Mouse (Mus musculus): ENCODE results near the gene Nbl1.

Gene Nbl1

DNA sequence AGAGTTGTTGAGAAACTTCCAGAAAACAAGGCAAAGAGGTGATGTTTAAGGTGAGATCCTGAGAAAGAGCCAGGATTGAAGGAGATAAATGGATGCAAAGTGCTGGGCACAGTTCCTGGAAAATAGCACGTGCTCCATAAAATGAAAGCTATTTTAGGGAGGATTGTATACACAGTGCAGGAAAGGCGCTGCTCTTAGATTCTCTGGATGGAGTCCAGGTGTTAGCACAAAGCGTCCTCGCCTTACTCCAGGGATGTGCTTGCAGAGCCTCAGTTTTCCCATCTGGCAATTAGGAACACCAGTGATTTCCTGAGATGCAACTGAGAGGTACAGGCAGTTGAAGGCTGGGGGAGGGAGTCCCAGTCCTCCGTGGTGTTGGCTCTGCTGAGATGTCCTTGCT lies 3.4 kb upstream of the Nbl1 start:
- DNase-seq, result no peak

DNA sequence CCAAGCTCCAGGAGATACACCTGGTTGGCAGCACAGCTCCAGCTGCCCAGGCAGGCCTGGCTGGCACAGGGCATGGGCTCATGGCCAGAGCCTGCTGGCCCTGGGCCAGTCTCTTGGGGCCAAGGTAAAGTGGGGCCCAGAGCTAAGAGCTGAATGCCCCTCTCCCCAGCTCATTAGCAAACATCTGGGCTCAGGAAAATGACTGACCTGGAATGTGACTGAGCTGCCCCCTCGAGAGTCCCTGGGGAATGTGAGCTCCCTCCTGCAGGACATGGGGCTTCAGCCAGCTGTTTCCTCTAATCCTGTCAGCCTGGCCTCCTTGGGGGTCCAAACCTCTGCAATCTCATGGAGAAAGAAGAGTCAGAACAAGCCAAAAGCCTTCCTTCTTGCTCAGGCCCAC lies 2.6 kb upstream of the Nbl1 start:
- no peak for DNase-seq

DNA sequence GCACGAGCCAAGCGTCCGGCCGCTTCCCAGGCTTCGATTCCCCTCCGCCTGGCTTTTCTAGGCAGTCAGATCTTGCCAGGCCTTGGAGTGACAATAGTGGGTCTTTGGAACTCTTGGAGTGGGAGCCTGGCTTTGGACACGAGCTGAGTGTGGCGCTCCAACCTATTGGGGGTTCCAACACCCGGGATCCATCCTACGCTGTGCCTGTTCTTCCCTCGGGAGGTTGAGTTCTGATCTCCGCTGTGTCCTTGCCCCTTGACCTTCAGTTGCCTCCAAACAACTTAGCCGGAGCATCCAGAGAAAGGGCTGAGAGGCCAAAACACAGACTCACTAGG lies 370 bp upstream of the Nbl1 start:
- no peak for DNase-seq

DNA sequence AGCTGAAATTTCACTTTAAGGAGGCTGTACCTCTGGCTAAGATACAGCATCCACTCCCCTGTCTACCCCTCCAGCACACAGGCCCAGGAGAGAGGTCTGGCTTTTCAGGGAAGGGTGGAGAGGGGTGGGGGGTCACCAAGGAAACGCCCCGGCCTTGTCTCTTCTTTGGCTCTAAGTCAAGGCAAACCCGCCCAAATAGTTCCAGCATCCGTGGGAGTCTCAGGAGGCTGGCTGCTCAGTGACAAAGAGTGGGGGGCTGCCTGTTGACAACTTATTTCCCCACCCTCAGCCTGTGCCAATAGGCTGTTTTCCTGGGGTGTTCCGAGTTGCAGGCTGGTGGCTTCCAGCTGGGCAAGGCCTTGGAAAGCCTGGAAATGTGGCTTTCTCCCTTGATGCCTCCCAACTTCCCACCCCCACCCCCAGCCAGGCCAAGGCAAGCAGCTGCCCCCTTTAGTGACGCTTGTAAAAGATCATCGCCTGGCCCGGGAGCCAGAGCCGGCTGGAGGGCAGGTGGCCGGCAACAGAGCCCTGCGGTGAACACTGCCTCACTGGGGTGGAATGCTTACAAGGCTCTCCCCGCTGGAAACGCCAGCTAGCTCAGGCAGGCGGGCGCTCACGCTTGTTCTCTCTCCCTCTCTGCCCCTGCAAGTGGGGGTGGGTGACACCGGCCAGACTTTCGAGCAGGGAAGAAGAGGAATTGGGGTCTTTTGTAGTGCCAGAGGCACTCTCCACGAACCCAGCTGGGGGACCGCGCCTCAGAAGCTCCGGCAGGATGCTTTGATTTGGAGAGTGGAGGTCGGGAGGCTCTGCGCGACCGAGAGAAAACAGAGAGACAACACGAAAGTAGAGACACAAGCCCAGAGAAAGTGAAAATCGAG lies 1.1 kb downstream of the Nbl1 start:
- no peak for DNase-seq

DNA sequence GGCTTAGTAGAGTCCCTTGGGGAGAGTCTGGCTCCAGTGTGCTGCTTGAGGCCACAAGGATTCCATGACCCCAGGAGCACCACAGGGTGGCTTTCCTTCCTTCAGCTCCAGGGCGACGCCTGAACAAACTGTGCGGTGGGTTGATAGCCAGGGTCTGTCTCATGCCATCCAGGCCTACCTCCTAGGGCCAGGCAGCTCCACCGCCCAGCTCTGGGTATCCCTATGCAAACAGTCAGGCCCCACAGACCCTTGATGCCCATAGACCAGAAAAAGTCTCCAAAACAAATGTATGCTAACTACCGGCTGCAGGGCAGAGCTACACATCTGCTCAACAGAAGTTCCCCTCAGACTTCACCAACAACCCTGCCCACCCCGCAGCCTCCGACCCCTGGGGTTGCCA lies 1.7 kb downstream of the Nbl1 start:
- DNase-seq, result no peak

DNA sequence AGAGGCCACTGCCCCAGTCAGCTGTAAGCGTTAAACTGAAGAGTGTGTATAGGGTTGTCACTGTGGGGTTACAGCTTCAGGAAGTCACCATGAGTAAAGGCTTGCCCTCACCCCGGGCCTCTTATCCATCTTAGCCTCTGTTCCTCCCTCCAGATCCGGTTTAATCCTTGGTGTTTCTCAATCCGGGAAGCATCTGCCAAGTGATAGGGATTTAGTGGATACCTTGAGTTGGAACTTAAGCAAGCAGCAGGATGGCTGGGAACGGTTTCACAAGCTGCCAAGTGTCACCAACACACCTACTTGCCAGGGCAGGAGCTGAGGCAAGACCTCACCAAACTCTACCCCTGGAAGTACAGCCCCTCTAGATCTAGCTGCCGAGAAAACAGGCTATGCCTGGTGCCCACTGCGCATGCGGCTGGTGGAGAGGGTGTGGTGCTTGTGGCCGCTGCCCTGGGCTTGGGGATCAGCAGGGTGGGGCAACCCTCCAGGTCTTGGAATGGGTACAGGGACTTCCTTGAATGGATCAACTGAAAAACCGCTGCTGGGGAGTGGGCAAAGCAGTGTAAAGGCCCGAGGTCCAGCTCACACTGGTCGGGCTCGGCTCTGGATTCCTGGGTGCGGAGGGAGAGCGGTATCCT lies 2.4 kb downstream of the Nbl1 start:
- no peak for DNase-seq

DNA sequence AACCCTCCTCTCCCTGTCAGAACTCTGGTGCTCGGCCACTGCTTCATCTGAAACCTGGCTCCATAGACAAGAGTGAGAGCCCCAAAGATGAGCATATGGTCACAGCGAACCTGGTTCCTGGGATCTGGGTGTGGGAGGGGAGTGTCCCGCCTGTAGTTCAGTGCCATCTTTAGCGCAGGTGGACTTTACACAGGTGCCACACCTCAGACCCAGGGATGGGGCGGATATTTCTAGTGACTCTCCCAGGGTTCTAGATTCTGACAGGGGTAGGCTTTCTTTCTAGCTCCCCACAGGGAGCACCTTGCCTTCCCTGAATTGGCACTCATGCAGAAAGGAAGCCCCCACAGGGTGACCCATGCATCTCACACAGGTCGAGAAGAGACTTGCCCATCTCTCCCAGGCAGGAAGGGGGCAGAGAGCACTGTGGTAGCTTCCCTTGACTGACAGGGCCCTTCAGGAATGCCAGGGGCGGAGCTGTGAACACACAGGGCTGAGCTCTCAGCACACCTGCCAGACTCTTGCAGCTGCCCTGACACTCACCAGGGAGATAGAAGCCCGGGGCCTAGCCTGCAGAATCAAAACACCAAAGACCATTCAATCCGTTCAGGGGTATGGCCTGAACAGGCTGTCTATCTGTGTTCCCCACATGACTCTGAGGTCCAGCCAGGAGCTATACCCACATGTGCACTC lies 3.7 kb downstream of the Nbl1 start:
- DNase-seq, result no peak

DNA sequence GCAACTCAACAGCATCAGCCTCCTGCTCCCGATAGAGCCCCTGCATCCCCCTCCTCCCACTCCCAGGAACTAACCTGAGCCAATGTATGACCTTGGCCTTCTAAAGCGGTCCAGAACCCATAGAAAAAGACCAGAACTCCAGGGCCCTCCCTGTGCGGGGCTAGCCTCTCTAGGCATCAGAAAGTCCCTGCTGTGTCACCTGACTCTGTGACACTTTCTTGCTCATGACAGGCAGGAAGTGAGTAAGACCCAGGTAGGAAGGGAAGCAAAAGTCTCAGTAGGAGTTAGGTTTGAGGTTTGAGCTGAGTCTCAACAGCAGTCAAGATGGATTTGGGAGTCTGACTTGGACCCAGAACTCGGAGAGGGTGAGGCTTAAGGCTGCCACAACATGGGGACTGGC lies 5.8 kb downstream of the Nbl1 start:
- DNase-seq, result no peak

DNA sequence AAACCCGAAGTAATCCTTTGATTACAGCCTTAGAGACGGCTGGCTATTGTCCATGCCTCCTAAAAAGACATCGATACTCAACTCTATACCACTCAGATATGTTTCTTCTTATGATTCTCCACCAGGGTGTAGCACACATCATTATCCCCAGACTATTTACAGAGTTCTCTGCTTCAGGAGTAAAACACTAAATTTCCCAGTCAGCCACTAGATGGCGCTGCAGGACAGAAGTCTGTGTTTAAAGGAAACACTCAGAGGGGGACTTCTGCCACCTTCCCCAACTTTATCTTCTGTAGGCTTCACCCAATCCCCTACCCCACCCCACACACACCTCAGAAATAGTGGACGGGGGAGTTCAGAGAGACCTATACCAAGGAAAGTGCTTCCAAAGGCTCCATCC lies 6.8 kb downstream of the Nbl1 start:
- peak; percentile 82 for DNase-seq

DNA sequence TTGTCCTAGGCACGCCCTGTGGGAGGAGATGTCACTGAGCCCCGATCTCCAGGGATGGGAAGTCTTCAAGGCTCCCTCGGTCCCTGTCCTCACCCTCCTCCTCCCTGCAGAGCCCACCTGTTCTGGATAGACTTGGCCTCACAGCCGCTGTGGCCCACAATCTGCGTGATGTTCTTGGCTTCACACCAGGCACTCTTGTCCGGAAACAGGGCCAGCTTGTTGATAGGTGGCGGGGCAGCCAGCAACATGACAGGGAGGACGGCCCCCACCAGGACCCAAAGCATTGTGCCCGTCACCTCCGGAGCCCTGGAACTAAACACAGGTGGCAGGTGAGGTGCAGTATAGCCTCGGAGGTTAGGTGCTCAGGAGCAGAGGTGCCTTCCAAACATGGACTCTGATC lies 7.5 kb downstream of the Nbl1 start:
- DNase-seq, result no peak

DNA sequence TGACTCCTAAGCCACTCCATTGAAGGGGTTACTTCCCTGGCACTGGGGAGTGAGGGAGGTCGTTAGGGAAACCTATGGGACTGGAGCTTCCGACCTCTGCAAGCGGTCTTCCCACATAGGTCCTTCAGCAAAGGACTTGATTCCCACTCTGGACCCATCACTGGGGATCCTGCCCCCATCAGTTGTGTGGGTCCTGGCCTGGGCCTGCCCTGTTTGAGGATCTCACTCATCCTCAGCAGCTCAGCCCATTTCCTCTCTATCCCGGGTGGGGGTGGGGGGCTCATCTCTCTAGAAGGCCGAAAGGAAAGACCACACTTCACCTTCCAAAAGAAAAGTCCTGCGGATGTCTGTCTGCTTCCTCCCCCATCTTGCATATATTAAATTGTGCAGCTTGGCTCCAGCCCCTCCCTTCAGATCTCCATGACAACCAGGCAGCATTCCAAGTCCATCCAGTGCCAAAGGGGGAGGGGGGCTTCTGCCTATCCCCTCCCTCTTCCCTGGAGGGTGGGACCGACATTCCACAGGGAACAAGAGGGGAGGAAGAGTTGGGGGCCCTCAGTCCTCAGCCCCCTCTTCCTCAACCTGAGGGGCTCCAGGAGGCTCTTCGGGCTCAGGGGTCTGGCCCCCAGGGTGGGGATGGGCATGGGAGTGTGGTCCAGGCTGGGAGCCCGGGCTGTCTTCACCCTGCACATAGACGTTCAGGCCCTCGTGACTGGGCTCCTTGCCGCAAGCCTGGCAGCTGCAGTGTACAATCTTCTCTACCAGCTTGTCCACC lies 9.8 kb downstream of the Nbl1 start:
- no peak for DNase-seq

DNA sequence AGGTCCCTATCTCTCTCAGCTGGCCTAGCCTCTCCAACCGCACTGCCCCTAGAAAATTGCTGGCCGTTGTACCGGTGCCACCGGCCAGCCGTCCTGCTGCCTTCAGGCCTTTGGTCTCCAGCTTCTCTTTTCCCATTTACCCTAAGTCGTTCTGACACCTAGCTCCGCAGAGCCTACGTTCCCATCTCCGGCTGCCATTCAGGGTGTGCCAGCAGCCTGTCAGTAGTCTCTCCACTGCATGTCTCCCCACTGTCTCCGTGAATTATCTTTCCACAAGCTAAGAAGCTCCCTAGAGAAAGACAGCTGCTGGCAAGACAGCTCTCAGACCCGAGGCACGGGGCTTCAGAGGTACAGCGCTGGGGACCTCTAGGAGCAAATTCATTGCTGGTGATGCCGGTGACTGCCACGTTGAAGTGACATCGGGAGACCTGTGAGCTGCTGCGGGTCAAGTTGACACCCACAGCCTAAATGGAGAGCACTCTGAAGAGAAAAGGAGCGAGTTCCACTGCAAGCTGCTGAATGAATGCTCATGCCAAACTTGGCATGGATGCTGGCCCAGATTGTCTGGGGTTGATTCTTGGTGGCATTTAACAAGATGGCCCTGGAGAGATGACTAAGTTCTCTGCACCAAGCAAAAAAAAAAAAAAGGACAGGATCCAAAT lies 11.4 kb downstream of the Nbl1 start:
- peak; percentile 38 for DNase-seq

DNA sequence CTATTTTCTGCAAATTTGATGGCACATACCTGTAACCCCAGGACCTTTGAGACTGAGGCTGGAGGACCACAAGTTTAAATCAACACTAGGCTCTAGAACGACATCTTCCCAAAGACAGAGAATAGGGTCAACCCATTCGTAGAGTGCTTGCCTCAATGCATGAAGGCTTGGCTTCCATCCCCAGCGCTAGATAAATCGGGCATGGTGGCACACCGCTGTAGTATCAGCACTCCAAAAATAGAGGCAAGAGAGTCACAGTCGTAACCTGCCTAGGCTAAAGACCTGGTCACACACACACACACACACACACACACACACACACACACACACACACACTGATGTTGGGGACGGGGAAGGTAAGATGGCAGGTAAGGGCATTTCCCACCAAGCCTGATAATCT lies 12.5 kb downstream of the Nbl1 start:
- no peak for DNase-seq

DNA sequence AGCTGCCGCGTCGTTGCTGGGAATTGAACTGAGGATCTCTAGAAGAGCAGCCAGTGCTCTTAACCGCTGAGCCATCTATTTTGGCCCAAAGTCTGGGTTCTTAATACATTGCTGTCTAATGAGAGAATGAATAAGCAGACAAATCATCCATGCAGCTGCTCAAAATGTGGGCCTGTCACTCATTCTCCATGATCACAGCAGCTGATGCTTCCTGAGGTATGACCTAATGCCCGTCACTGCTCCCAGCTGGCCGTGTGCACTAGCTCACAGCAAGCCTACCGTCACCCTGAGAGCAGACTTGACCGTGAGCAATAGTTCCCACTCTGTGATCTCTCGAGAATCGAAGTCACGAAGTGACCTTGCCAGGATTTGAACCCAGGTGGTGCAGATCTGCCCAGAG lies 13.4 kb downstream of the Nbl1 start:
- DNase-seq, result no peak

DNA sequence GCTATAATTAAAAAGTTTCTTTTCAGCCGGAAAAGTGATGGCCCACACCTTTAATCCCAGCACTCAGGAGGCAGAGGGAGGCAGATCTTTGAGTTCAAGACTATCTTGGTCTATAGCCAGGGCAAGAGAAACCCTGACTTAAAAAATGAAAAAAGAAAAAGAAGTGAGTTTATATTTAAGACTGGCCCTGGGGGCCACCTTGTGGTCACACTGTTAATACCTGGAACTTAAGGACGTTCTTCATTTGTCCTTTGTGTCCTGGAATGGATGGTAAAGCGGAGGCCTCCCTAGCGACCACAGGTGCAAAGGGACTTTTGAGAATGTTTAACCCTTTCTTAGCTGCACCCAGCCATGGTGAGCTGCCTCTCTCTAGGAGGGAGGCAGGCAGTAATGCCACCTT lies 14.1 kb downstream of the Nbl1 start:
- DNase-seq, result no peak

DNA sequence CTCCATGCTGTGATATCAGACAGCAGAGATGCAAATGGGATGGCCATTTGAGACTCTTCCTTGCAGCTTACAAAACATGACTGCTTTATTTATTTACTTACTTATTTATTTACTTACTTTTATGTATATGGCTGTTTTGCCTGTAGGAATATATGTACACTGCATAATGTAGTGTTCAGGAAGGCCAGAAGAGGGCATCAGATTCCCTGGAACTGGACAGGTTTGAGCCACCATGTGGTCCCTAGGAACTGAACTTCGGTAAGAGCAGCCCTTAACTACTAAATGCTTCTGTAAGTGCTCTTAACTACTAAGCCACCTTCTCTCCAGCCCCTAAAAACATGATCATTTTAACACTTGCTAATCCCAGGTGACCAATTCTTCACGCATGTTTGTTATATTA lies 14.5 kb downstream of the Nbl1 start:
- DNase-seq, result no peak

DNA sequence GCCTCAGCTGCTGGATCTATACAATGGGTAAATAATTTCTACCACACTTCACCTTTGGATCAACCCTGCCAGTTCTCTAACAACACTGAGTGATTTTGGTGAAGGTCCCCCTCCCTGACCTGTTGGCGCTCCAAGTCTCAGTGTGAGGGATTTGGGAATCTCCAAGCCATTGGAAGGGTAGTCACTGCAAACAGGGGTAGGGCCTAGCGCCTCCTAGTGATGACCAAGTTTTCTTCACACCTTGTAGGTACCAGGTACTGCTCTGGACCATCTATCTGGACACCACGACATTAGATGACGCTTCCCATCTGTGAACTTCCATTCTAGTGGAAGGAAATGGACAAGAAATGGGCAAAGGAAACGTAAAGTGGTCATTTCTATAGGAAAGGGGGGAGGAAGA lies 16.9 kb downstream of the Nbl1 start:
- DNase-seq, result no peak

DNA sequence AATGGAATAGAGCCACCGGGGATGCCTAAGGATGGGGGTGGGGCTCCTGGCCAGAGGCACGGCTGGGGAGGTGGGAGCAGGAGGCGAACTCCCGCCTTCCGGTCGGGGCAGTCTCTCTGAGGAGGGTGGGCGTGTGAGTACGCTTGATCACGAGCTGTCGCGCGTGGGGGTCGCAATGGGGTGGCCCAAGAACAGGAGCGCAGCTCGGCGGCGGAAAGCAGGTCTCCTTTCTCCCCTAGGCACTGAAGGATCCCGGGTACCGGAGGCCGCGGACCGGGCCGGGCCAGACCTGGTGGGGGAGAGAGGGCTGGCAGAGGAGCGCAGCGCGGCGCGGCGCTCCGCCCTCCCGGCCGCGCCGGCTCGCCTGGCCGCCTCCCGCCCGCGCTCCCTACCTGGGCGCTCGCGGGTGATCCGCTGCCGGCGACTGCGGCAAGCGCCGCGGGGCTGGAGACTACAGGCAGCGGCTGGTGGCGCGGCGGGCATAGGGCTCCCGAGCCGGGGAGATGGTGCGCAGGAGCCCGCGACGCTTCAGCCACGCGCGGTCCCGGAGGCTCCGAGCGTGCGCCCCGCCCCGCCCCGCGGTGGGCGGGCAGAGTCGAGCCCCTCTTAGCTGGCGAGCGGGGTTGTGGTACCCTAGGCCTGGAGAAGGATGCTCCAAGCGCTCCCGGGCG lies 17.6 kb downstream of the Nbl1 start, which contains the start of gene Htr6:
Gene Htr6 (minus strand): TSS at position 530 of the 671 bp plus-strand sequence.
- DNase-seq, result no peak

DNA sequence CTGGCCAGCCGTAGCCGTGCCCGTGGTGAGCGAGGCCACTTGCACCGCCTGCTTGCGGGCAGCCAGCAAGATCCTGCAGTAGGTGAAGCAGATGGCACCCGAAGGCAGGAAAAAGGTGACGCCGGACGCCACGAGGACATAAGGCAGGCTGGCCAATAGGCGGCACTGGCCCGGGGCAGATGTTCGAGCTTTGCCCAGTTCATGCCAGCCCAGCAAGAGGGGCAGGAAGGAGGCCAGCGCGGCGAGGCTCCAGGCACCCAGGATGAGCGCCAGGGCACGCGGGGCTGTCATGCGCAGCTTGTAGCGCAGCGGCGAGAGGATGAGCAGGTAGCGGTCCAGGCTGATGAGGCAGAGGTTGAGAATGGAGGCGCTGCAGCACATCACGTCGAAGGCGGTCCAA lies 18.7 kb downstream of the Nbl1 start:
- no peak for DNase-seq

DNA sequence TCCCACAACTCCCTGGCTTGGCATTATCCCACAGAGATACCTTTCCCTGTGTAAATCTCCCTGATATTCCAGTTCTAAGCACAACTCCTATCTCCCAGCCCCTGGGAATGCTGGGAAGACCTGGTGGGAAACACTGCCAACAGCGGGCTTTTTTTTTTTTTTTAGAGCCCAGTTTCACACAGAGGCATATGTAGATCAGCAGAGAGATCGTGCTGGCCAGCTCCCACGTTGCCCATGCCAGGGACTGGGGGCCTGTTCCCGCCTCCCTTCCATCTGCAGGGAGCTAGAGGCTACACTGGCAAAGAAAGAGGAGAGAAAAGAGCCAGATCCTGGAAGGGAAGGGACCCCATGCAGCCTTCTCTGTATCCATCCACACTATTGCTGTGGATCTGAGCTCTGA lies 24.5 kb downstream of the Nbl1 start:
- DNase-seq, result no peak

DNA sequence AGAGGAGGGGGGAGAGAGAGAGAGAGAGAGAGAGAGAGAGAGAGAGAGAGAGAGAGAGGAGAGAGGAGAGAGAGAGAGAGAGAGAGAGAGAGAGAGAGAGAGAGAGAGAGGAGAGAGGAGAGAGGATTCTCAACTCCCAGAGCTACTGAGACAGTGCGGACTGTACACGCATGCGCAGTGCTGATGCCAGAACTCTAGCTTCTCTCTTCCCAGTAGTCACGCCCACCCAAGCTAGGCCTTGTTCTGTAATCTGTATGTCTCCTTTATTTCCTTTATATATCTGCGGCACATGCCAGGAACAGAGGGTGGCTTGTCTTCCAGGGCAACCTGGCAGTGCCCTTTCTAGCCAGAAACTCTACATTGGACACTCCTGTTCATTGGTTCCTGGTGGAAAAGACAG lies 28.0 kb downstream of the Nbl1 start:
- no peak for DNase-seq

DNA sequence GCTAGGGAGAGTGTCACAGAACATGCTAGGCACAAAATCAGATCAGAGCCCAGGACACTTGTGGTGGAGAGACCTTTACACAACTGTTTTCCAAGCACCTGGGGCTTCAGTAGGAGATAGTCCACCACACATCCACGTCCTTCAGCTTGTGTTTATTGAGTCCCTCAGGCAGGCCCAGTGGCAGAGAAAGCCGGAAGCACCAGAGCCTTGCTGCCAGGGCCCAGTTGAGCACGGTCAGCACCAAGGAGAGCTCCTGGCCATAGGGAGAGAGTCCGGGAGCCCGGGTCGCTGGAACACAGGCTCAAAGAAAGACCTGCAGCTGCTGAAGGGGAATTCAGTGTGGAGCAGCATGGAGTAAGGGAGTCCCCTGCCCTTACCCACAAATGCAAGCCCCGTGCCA lies 33.2 kb downstream of the Nbl1 start:
- no peak for DNase-seq
